Mouse (Mus musculus): ENCODE measurements around the gene Ncmap. TPM values are rescaled to one million over a fixed set of nuclear protein-coding genes. Genes with fewer than 3 reads are reported as not detected.
"Not testable (repeated sequence)": the region's sequence is repeated elsewhere in the genome, so short reads cannot be mapped to it uniquely, and the experiment has no call there.

The Ncmap gene
- polyA plus RNA-seq, 1 experiment from 2014 or later, result 0.63 TPM

- H3K4me3 ChIP-seq (ENCODE audit: low read depth, low read length), result no peak overlapping the region
- no peak for DNase-seq (ENCODE audit: low spot score, missing footprints)
- no peaks in the 10 kb centered on the region for H3K9me3 ChIP-seq (ENCODE audit: control insufficient read depth, low read length)
- 36% methylated on average over 6 of the region's 6 CpGs for WGBS
- no peaks in the 10 kb centered on the region for H3K27me3 ChIP-seq (ENCODE audit: control insufficient read depth, insufficient read depth, low read length)
- ATAC-seq (ENCODE audit: low FRiP score), result no peak
- no peaks in the 10 kb centered on the region for H3K4me1 ChIP-seq (ENCODE audit: control insufficient read depth, insufficient read depth, low read length)
- no peaks in the 10 kb centered on the region for H3K36me3 ChIP-seq (ENCODE audit: control insufficient read depth, insufficient read depth, low read length)
- H3K4me2 ChIP-seq, result no peak overlapping the region
- no peak overlapping the region for H3K9ac ChIP-seq (ENCODE audit: low read length)
- H3K27ac ChIP-seq (ENCODE audit: low read depth, low read length), result no peak overlapping the region
Observed at GRCm38 (mm10) chr4:135362828-135363227, 35.2 kb downstream of the Ncmap start.

- H3K27ac ChIP-seq (ENCODE audit: low read depth, low read length), result no peak overlapping the region
- H3K36me3 ChIP-seq (ENCODE audit: control insufficient read depth, insufficient read depth, low read length), result no peaks in the 10 kb centered on the region
- H3K4me3 ChIP-seq (ENCODE audit: low read depth, low read length), result no peak overlapping the region
- H3K9ac ChIP-seq (ENCODE audit: low read length), result no peak overlapping the region
- DNase-seq (ENCODE audit: low spot score, missing footprints), result no peak
- no peaks in the 10 kb centered on the region for H3K4me1 ChIP-seq (ENCODE audit: control insufficient read depth, insufficient read depth, low read length)
- 89% methylated on average over 12 of the region's 12 CpGs for WGBS
- ATAC-seq (ENCODE audit: low FRiP score), result no peak
- no peaks in the 10 kb centered on the region for H3K9me3 ChIP-seq (ENCODE audit: control insufficient read depth, low read length)
- no peaks in the 10 kb centered on the region for H3K27me3 ChIP-seq (ENCODE audit: control insufficient read depth, insufficient read depth, low read length)
- no peak overlapping the region for H3K4me2 ChIP-seq
Observed at GRCm38 (mm10) chr4:135361722-135362121, 36.3 kb downstream of the Ncmap start.

GRCm38 (mm10) chr4:135358736-135359135 is 39.3 kb downstream of the Ncmap start:
- H3K9me3 ChIP-seq (ENCODE audit: control insufficient read depth, low read length), result no peaks in the 10 kb centered on the region
- 0 out of 2 replicates have a peak, but pooled peaks cover 2% of the 10 kb centered on the region for H3K4me1 ChIP-seq (ENCODE audit: control insufficient read depth, insufficient read depth, low read length)
- H3K27me3 ChIP-seq (ENCODE audit: control insufficient read depth, insufficient read depth, low read length), result no peaks in the 10 kb centered on the region
- H3K4me2 ChIP-seq, result no peak overlapping the region
- no peaks in the 10 kb centered on the region for H3K36me3 ChIP-seq (ENCODE audit: control insufficient read depth, insufficient read depth, low read length)
- WGBS, result 3% methylated on average over 6 of the region's 6 CpGs
- no peak overlapping the region for H3K4me3 ChIP-seq (ENCODE audit: low read depth, low read length)
- ATAC-seq (ENCODE audit: low FRiP score), result no peak
- DNase-seq (ENCODE audit: low spot score, missing footprints), result peak; percentile 89
- no peak overlapping the region for H3K27ac ChIP-seq (ENCODE audit: low read depth, low read length)
- no peak overlapping the region for H3K9ac ChIP-seq (ENCODE audit: low read length)

DNA sequence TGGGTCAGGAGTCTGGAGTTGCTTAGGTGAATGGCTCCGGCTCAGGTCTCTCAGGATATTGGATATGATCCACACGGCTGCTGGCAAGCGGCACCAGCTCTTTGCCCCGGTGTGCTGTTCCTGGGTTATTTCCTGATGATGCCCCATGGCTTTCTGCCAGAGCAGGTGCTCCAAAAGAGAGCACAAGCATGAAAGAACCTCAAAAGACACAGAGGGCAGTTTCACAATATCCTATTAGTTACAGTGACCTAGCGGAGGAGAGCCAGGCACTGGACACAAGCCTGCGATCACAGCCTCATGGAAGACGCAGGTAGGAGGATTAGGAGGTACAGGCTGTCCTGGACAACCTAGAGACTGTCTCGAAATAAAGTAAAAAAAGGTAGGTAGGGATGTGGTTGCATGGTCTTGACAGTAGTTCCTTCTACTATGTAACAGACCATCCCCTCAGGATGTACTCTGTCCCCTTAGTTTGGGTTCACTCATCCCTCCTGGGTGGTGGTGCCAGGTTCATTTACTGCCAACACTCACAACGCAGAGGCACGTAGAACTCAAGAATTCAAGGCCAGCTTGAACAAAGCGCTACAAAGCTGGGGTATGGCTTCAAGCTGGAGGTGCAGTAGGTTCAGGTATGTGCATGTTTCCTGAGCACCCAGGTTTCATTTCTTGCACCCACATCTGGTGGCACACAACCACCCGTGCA is 40.7 kb downstream of the Ncmap start:
- no peak for DNase-seq (ENCODE audit: low spot score, missing footprints)
- 89% methylated on average over 12 of the region's 12 CpGs for WGBS
- no peak overlapping the region for H3K27ac ChIP-seq (ENCODE audit: low read depth, low read length)

GRCm38 (mm10) chr4:135355886-135356550 is 42.0 kb downstream of the Ncmap start:
- no peaks in the 10 kb centered on the region for H3K27me3 ChIP-seq (ENCODE audit: control insufficient read depth, insufficient read depth, low read length)
- no peaks in the 10 kb centered on the region for H3K9me3 ChIP-seq (ENCODE audit: control insufficient read depth, low read length)
- H3K9ac ChIP-seq (ENCODE audit: low read length), result no peak overlapping the region
- 80% methylated on average over 9 of the region's 9 CpGs for WGBS
- peaks cover 7% of the 10 kb centered on the region; the same call in 1 of the 2 replicates for H3K4me1 ChIP-seq (ENCODE audit: control insufficient read depth, insufficient read depth, low read length)
- H3K4me3 ChIP-seq (ENCODE audit: low read depth, low read length), result no peak overlapping the region
- DNase-seq (ENCODE audit: low spot score, missing footprints), result no peak
- no peaks in the 10 kb centered on the region for H3K36me3 ChIP-seq (ENCODE audit: control insufficient read depth, insufficient read depth, low read length)
- H3K27ac ChIP-seq (ENCODE audit: low read depth, low read length), result no peak overlapping the region
- ATAC-seq (ENCODE audit: low FRiP score), result no peak
- H3K4me2 ChIP-seq, result no peak overlapping the region

More for the DNA sequence above, 40.7 kb downstream of the Ncmap start:
- H3K9ac ChIP-seq (ENCODE audit: low read length), result no peak overlapping the region
- no peaks in the 10 kb centered on the region for H3K9me3 ChIP-seq (ENCODE audit: control insufficient read depth, low read length)
- H3K27me3 ChIP-seq (ENCODE audit: control insufficient read depth, insufficient read depth, low read length), result no peaks in the 10 kb centered on the region
- H3K36me3 ChIP-seq (ENCODE audit: control insufficient read depth, insufficient read depth, low read length), result no peaks in the 10 kb centered on the region
- 0 out of 2 replicates have a peak, but pooled peaks cover 2% of the 10 kb centered on the region for H3K4me1 ChIP-seq (ENCODE audit: control insufficient read depth, insufficient read depth, low read length)
- no peak overlapping the region for H3K4me3 ChIP-seq (ENCODE audit: low read depth, low read length)
- ATAC-seq (ENCODE audit: low FRiP score), result no peak
- H3K4me2 ChIP-seq, result no peak overlapping the region

DNA sequence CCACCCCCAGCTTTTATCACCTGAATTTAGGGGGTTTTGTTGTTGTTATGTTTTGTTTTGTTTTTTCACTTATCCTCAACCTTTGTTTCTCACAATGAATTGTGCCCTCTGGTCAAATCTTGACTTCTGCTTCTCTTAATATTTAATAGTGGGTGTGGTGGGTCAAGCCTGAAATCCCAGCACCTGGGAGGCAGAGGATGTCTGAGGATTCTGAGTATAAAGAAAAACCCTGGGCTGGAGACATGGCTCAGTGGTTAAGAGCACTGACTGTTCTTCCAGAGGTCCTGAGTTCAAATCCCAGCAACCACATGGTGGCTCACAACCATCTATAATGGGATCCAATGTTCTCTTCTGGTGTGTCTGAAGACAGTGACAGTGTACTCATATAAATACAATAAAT is 43.3 kb downstream of the Ncmap start:
- H3K4me1 ChIP-seq (ENCODE audit: control insufficient read depth, insufficient read depth, low read length); H3K36me3 ChIP-seq (ENCODE audit: control insufficient read depth, insufficient read depth, low read length); H3K27me3 ChIP-seq (ENCODE audit: control insufficient read depth, insufficient read depth, low read length); H3K27ac ChIP-seq (ENCODE audit: low read depth, low read length); H3K9me3 ChIP-seq (ENCODE audit: control insufficient read depth, low read length); H3K9ac ChIP-seq (ENCODE audit: low read length); DNase-seq (ENCODE audit: low spot score, missing footprints); ATAC-seq (ENCODE audit: low FRiP score); H3K4me2 ChIP-seq; H3K4me3 ChIP-seq (ENCODE audit: low read depth, low read length): not testable (repeated sequence)

DNA sequence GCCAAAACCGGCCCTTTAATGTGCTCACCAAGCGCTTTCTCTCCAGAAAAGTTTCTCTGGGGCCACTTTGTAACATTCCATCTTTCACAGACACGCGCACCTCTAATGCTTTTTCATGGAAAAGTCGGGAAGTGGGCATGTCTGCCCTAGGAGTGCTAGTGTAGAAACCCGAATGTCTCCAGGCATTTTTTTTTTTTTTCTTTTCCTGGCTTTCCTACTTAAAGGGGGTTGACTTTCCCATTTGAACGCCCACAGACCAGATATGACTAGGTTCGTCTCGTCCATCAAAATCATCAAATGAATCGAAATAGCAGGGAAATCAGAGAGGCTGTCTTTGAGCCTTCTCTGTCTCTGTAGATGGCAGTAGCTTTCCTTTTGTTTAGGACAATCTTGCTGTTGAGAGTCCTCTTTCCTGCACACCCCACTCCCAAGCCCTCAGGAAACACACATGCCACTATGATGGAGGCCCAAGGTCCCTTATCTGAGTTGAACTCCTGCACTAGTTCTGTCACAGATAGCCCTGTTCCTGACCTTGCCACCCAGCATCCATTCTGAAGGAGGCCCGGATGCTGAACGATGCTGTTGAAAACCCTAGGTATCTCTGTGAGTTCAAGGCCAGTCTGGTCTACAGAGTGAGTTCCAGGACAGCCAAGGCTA is 44.1 kb downstream of the Ncmap start:
- peak overlapping the region; percentile 52 for H3K4me2 ChIP-seq
- no peak for ATAC-seq (ENCODE audit: low FRiP score)
- DNase-seq (ENCODE audit: low spot score, missing footprints), result peak; percentile 91
- no peaks in the 10 kb centered on the region; the same call in 1 of the 2 replicates for H3K9me3 ChIP-seq (ENCODE audit: control insufficient read depth, low read length)
- peaks cover 3% of the 10 kb centered on the region; the same call in 1 of the 2 replicates for H3K36me3 ChIP-seq (ENCODE audit: control insufficient read depth, insufficient read depth, low read length)
- peak overlapping the region; percentile 95 for H3K27ac ChIP-seq (ENCODE audit: low read depth, low read length)
- 20% methylated on average over 12 of the region's 12 CpGs for WGBS
- H3K9ac ChIP-seq (ENCODE audit: low read length), result peak overlapping the region; percentile 63
- peak overlapping the region; percentile 99 for H3K4me3 ChIP-seq (ENCODE audit: low read depth, low read length)
- H3K27me3 ChIP-seq (ENCODE audit: control insufficient read depth, insufficient read depth, low read length), result no peaks in the 10 kb centered on the region
- peaks cover 7% of the 10 kb centered on the region; the same call in 1 of the 2 replicates for H3K4me1 ChIP-seq (ENCODE audit: control insufficient read depth, insufficient read depth, low read length)

DNA sequence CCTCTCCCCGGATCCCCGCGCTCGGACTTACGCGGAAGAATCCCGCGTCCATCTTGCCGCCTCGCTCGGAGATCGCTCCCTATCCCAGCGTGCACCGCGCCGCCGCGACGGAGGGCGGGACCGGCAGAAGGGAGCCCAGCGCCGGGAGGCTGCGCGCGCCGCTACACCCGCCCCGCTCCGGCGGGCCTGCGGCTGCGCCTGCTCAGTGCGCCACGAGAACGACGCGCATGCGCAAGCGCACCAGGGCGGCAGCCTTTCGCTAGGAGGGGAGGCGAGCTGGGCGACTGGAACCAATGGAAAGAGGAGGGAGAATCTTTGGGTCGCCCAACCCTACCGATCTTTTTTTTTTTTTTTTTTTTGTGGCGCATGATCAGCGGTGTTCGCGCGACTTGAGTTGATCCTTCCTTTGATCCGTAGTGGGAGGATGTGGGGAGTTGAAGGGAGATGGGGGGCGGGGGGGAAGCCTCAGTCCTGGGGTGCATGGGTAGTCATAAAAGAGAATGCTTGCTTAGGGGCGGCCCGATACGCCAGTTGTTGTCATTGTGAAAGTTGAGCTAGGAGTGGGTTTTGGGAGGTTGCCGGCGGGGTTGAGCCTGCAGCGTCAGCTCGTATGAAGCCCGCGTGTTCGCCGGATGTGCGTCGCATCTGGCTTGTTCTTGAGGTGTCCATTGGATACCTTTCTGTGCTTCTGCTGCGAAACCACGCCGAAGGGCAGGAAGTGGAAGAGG is 44.8 kb downstream of the Ncmap start, which contains the start of gene Srrm1:
Gene Srrm1, minus strand, starts transcription at position 256 of the 728 bp plus-strand sequence.
- peak; percentile 95 for ATAC-seq (ENCODE audit: low FRiP score)
- H3K9ac ChIP-seq (ENCODE audit: low read length), result peak within 1 kb of the TSS; percentile 99
- WGBS, result under 1% methylated on average over 69 of the region's 69 CpGs

More for the DNA sequence above, 44.8 kb downstream of the Ncmap start, which contains the start of gene Srrm1:
- peaks cover 3% of the 10 kb centered on the region; the same call in 1 of the 2 replicates for H3K36me3 ChIP-seq (ENCODE audit: control insufficient read depth, insufficient read depth, low read length)
- peak; percentile 100 for DNase-seq (ENCODE audit: low spot score, missing footprints)
- peaks cover 7% of the 10 kb centered on the region; the same call in 1 of the 2 replicates for H3K4me1 ChIP-seq (ENCODE audit: control insufficient read depth, insufficient read depth, low read length)
- no peaks in the 10 kb centered on the region for H3K27me3 ChIP-seq (ENCODE audit: control insufficient read depth, insufficient read depth, low read length)
- H3K27ac ChIP-seq (ENCODE audit: low read depth, low read length), result peak within 1 kb of the TSS; percentile 95
- peak within 1 kb of the TSS; percentile 99 for H3K4me3 ChIP-seq (ENCODE audit: low read depth, low read length)
- no peaks in the 10 kb centered on the region; the same call in 1 of the 2 replicates for H3K9me3 ChIP-seq (ENCODE audit: control insufficient read depth, low read length)
- H3K4me2 ChIP-seq, result peak within 1 kb of the TSS; percentile 63

Data from midbrain, embryonic 11.5 days (tissue).